Mouse (Mus musculus) thymus, postnatal 36 days (tissue): ENCODE measurements around the gene Cdk14.

ENCODE experiments used
- DNase-seq, 2 experiments: peaks; one replicate each; pipeline ENCODE4 v3.0.0; 2022; ENCODE audit warnings: mixed read lengths in 2 of 2

The Cdk14 gene

GRCm38 (mm10) chr5:5054270-5054669 lies 365.8 kb downstream of the Cdk14 start:
- no peak for DNase-seq

- DNase-seq, result no peak
Measured at GRCm38 (mm10) chr5:5044326-5044725, 375.8 kb downstream of the Cdk14 start.

DNA sequence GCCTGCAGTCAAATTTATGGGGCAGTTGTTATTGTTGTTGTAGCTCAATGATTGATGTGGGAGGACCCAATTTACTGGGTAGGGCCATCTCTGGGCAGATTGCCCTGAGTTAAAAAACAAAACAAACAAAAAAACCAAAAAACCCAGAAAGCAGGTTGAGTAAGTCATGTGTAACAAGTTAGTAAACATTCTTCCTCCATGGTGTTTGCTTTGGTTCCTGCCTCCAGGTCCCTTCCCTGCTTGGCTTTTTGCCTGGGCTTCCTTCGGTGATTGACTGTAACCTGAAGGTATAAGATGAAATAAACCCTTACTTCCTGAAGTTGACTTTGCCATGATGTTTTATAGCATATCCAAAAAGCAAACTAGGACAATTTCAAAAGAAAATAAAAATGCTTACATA lies 377.4 kb downstream of the Cdk14 start:
- DNase-seq, result no peak

- no peak for DNase-seq
Measured at GRCm38 (mm10) chr5:5041480-5041879, 378.6 kb downstream of the Cdk14 start.

DNA sequence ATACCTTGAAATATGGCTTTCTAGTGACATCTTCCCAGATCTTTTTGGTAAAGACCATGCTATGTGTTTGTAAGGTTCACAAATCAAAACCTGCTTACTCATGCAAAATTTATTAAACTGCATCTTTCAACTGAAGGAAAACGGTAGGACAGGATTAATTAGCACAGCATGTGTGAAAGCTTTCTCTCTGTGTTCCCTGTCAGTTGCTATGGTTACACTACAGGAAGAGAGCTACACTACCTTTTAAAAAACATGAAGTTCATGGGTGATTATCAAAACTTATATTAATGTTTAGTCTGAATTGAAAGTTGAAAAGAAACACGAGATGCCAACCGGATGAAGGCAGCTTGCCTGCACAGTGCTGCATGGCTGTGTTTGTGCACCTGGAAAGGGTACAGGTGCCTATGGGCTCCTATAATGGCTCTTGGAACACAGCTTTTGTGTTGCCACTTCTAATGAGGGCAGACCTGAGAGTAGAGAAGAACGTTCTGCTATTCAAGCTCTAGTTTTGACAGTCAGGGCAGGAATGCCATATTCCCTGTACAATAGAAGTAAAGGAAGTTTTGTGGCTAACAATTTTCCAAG lies 380.3 kb downstream of the Cdk14 start:
- DNase-seq, result no peak

DNA sequence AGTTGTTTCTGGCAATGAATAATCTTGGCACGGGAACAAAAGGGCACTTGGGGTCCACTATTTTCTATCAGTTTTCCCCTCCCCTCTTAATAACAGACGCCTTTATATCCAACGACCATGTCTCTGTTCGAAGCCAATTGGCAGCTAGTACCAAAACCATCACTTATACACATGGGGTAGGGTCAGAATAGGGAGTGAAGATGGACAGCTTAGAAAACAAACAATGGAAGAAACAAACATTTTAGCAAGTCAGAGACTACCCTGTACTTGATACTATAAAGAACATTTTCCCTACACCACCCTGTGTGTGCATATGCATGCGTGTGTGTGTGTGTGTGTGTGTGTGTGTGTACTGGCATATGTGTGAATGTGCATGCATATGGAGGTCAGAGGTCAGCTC lies 386.7 kb downstream of the Cdk14 start:
- DNase-seq, result no peak

DNA sequence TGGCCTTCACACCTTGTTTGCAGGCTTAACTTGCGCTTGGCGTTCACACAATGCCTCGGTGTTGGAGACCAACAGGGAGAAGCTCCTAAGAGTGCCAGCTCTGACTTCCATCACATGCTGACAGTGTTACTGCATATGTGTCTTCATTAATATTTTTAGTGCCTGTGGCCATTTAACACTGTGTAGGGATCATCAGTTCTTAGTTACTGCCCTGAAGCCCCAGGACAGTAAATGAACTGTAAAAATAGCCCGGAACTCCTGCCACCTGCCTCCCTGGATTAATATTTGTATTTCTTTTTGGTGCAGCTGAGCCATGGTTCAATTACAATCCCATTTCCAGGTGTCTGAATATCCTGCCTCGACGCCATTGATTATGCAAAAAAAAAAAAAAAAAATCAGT lies 387.3 kb downstream of the Cdk14 start:
- DNase-seq, result no peak

DNA sequence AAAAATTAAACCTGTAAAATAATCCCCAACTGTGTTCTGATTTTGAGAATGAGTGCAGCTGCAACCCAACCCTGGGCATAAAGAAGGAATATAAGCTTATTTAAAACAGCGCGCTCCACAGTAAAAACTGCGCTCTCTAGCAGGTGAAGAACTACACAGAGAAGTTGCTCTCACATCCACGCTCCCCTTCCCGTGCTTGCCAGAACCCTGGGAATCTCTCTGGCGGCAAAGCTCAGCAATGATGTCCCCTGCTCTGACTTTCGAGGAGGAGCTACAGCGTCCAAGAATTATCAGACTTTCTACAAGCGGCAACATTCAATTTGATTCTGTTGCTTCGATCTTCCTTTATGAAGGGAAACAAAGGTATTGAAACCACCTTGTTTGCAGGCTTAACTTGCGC lies 387.7 kb downstream of the Cdk14 start:
- no peak for DNase-seq

GRCm38 (mm10) chr5:5030431-5030830 lies 389.7 kb downstream of the Cdk14 start:
- DNase-seq, result no peak

GRCm38 (mm10) chr5:5018959-5019358 lies 401.2 kb downstream of the Cdk14 start:
- no peak for DNase-seq

- no peak for DNase-seq
Measured at GRCm38 (mm10) chr5:5018242-5018641, 401.9 kb downstream of the Cdk14 start.

GRCm38 (mm10) chr5:5013783-5014182 lies 406.3 kb downstream of the Cdk14 start:
- DNase-seq, result no peak

- DNase-seq, result no peak
Measured at GRCm38 (mm10) chr5:5012521-5013346, 407.4 kb downstream of the Cdk14 start.

- no peak for DNase-seq
Measured at GRCm38 (mm10) chr5:5008153-5008745, 411.9 kb downstream of the Cdk14 start.

DNA sequence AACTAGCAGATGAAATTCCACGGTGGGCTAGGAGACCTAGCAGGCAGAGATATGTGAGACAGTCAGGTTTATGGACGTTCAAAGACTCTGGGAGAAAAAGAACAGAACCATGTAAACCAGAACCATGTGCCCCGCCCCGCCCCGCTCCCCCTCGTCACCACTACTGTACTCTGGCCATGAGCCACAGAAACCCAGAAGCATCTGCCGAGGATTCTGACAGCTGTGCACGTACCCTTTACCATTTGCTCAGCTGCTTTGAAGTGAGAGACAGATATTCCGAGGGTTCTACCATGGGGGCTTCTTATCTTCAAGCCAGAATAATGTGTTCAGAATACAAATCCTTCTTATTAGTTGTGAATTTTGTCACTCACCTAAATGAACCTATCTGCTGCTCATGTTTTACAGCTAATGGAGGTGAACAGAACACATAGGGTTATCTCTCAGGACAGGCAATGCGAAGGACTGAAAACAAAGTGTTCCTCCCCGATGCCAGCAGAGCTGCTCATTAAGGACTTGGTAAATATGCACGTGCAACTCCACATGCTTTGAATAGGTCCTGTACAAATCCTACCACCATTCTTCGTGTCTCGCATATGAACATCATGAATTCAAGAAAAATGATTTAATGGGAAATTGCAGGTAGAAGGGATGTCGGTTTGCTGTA lies 412.5 kb downstream of the Cdk14 start:
- DNase-seq, result no peak

- DNase-seq, result no peak
Measured at GRCm38 (mm10) chr5:5005633-5006032, 414.5 kb downstream of the Cdk14 start.

- no peak for DNase-seq
Measured at GRCm38 (mm10) chr5:5004740-5005139, 415.4 kb downstream of the Cdk14 start.

DNA sequence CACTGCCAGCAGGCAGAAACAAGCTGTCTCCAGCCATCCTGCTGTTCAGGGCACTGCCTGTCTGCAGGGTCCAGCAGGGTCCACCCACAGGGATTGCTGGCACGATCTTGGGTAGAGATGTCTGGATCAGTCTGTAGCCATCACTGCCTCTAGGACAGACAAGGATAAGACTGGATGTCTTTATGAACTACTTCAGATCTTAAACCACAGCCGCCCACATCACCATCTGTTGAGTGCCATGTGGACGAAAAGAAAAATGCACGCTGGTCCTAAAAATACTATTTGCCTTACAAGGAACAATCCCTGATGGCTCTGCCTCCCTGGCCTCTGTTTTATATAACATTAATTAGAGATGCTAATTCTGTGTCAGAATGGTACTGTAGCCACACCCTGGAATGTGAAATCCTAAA lies 426.9 kb downstream of the Cdk14 start:
- DNase-seq, result no peak

- DNase-seq, result no peak
Measured at GRCm38 (mm10) chr5:4991023-4991422, 429.1 kb downstream of the Cdk14 start.

GRCm38 (mm10) chr5:4990237-4990636 lies 429.9 kb downstream of the Cdk14 start:
- no peak for DNase-seq

- DNase-seq, result no peak
Measured at GRCm38 (mm10) chr5:4986181-4986580, 433.9 kb downstream of the Cdk14 start.

DNA sequence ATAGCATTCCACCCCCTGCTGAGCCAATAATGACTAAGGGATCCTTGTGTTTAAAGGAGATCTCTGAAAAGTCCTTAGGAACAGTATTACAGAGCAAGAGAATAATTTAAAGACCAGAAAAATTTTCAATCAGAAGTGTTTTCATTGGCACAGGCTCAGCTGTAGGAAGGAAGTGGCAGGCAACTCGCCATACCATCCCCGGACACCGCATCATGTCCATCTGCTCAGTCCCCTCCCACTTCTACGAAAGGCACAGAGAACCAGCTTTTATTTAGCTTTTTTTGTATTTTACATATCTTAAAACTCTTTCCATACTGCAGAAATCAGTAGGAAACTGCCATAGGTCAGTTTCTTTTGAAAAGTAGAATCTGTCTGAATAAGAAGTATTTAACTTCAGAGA lies 440.6 kb downstream of the Cdk14 start:
- DNase-seq, result no peak

DNA sequence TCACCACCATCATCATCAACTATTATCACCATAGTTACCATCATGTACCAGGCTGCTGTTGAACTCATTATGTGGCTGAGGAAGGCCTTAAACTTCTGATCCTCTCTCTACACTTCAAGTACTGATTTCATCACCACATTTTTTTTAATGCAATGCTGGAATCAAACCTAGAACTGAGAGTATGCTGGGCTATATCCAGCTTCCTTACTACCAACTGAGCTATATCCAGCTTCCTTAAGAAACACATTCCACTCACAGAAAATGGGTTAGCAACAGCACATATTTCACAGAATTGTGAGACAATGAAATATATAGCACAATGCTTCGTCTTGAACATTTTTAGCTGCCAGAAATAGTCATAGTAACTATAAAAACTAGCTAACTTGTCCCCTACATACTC lies 446.7 kb downstream of the Cdk14 start:
- no peak for DNase-seq
